32 mouse cellular contexts compared by ENCODE assay signal in genomic region chr12:21263256-21263655, GRCm38 (mm10). TPM values are rescaled to one million over a fixed set of nuclear protein-coding genes. Genes with fewer than 3 reads are reported as not detected.
A peak's percentile ranks its signal among the peaks of the same experiment; 100 is the strongest.
DNase-seq lines count a peak whose midpoint lies in the region; ATAC-seq and TF ChIP-seq lines count a peak whose summit lies in the region.
"Had no signal": no experiment of that assay in that cellular context is flagged by ENCODE, and none has a peak within 500 bp of the region (broad histone marks: within the 10 kb centered on the region; RNA-seq: fewer than 3 reads in every experiment).

No protein-coding gene starts in this region.

- no peak for ATAC-seq in embryonic facial prominence, embryonic 15.5 days (ENCODE audit: insufficient number of reproducible peaks, low FRiP score, low TSS enrichment, low read depth)
- ATAC-seq in heart, embryonic 13.5 days (ENCODE audit: extremely low read depth, insufficient number of reproducible peaks, low FRiP score, low TSS enrichment): no peak
- ATAC-seq: activated CD4-positive, CD25-positive, alpha-beta regulatory T cell, adult 4 months; forebrain, embryonic 13.5 days; intestine, embryonic 16.5 days; midbrain, embryonic 15.5 days had no signal

- H3K9me3 ChIP-seq in embryonic facial prominence, embryonic 15.5 days (replicated peaks): no peaks in the 10 kb centered on the region
- no peaks in the 10 kb centered on the region for H3K9me3 ChIP-seq in embryonic facial prominence, embryonic 10.5 days
- no peaks in the 10 kb centered on the region for H3K9me3 ChIP-seq in heart, embryonic 13.5 days
- H3K9me3 ChIP-seq: forebrain, embryonic 13.5 days; hindbrain, embryonic 13.5 days; limb, embryonic 10.5 days; limb, embryonic 15.5 days; liver, embryonic 13.5 days; midbrain, embryonic 15.5 days; neural tube, embryonic 15.5 days had no signal

- H3K4me3 ChIP-seq in embryonic facial prominence, embryonic 15.5 days (replicated peaks): no peak overlapping the region
- no peak overlapping the region for H3K4me3 ChIP-seq in embryonic facial prominence, embryonic 10.5 days
- H3K4me3 ChIP-seq in heart, embryonic 13.5 days: no peak overlapping the region
- no peak overlapping the region for H3K4me3 ChIP-seq in layer of hippocampus, adult 2 months
- H3K4me3 ChIP-seq: forebrain, embryonic 13.5 days; hindbrain, embryonic 13.5 days; limb, embryonic 10.5 days; limb, embryonic 15.5 days; liver, embryonic 13.5 days; midbrain, embryonic 15.5 days; neural tube, embryonic 15.5 days had no signal

- WGBS in embryonic facial prominence, embryonic 15.5 days: 91% methylated on average over 5 of the region's 5 CpGs
- WGBS in embryonic facial prominence, embryonic 10.5 days: 96% methylated on average over 5 of the region's 5 CpGs
- 85% methylated on average over 5 of the region's 5 CpGs for WGBS in heart, embryonic 13.5 days

- no peak overlapping the region for H3K9ac ChIP-seq in embryonic facial prominence, embryonic 15.5 days
- H3K9ac ChIP-seq in heart, embryonic 13.5 days: no peak overlapping the region
- H3K9ac ChIP-seq: forebrain, embryonic 13.5 days; hindbrain, embryonic 13.5 days; limb, embryonic 15.5 days; liver, embryonic 13.5 days; midbrain, embryonic 15.5 days; neural tube, embryonic 15.5 days had no signal

- H3K27me3 ChIP-seq in embryonic facial prominence, embryonic 15.5 days: no peaks in the 10 kb centered on the region
- H3K27me3 ChIP-seq in embryonic facial prominence, embryonic 10.5 days (replicated peaks; ENCODE audit: low read depth, poor library complexity, severe bottlenecking): no peaks in the 10 kb centered on the region
- no peaks in the 10 kb centered on the region for H3K27me3 ChIP-seq in heart, embryonic 13.5 days (replicated peaks)
- H3K27me3 ChIP-seq: CH12.LX; forebrain, embryonic 13.5 days; hindbrain, embryonic 13.5 days; limb, embryonic 15.5 days; liver, embryonic 13.5 days; midbrain, embryonic 15.5 days; neural tube, embryonic 15.5 days had no signal

- H3K27ac ChIP-seq in embryonic facial prominence, embryonic 15.5 days (replicated peaks): 0 out of 2 replicates have a peak overlapping the region, but pooled peaks have one; percentile 28
- no peak overlapping the region for H3K27ac ChIP-seq in embryonic facial prominence, embryonic 10.5 days (replicated peaks)
- H3K27ac ChIP-seq in heart, embryonic 13.5 days (replicated peaks): peak overlapping the region; percentile 83; the same call in 1 of the 2 replicates
- H3K27ac ChIP-seq in layer of hippocampus, adult 2 months: peak overlapping the region; percentile 74
- H3K27ac ChIP-seq: forebrain, embryonic 13.5 days; hindbrain, embryonic 13.5 days; limb, embryonic 10.5 days; liver, embryonic 13.5 days; midbrain, embryonic 15.5 days; neural tube, embryonic 15.5 days; stomach, postnatal 0 days had no signal

- peaks cover 44% of the 10 kb centered on the region for H3K36me3 ChIP-seq in embryonic facial prominence, embryonic 15.5 days
- H3K36me3 ChIP-seq in embryonic facial prominence, embryonic 10.5 days (replicated peaks): peaks cover 99% of the 10 kb centered on the region
- H3K36me3 ChIP-seq in heart, embryonic 13.5 days: peaks cover 81% of the 10 kb centered on the region

- intact Hi-C loops in heart, postnatal 36 days (cut with DNase I): loop anchor here (2.0 kb wide), 1 partner anchor 32 kb away; no protein-coding TSS in a partner anchor

- TF ChIP-seq CTCF in layer of hippocampus, adult 2 months (conservative IDR thresholded peaks at IDR 0.05): no peak

- no peak overlapping the region for H3K4me2 ChIP-seq in embryonic facial prominence, embryonic 15.5 days (replicated peaks)
- H3K4me2 ChIP-seq in heart, embryonic 13.5 days: no peak overlapping the region
- H3K4me2 ChIP-seq: forebrain, embryonic 13.5 days; hindbrain, embryonic 13.5 days; limb, embryonic 15.5 days; liver, embryonic 13.5 days; midbrain, embryonic 15.5 days; neural tube, embryonic 15.5 days had no signal

- H3K4me1 ChIP-seq in embryonic facial prominence, embryonic 15.5 days: no peaks in the 10 kb centered on the region
- no peaks in the 10 kb centered on the region for H3K4me1 ChIP-seq in embryonic facial prominence, embryonic 10.5 days
- peaks cover 7% of the 10 kb centered on the region for H3K4me1 ChIP-seq in heart, embryonic 13.5 days
- H3K4me1 ChIP-seq: forebrain, embryonic 13.5 days; hindbrain, embryonic 13.5 days; limb, embryonic 10.5 days; limb, embryonic 15.5 days; midbrain, embryonic 15.5 days; neural tube, embryonic 15.5 days had no signal

- DNase-seq in embryonic facial prominence, embryonic 10.5 days (ENCODE audit: low spot score): no peak
- DNase-seq in heart, postnatal 36 days: no peak
- peak; percentile 30 to 67 for DNase-seq in layer of hippocampus, adult 18-20 months (ENCODE audit: low spot score in 2 of 2)
- no peak for DNase-seq in layer of hippocampus, adult 9-10 months (ENCODE audit: low spot score)
- DNase-seq in layer of hippocampus, adult 2 months (ENCODE audit: low spot score in 2 of 2): peak; percentile 24 to 70
- no peak for DNase-seq in cerebellum, adult 18-20 months
- DNase-seq: adrenal gland, adult 8-10 months; cerebellum, adult 11 months; cerebellum, adult 9-11 months; gastrocnemius, postnatal 14 days; heart, postnatal 4 days; kidney, adult 9 months; kidney, postnatal 14 days; liver, embryonic 13.5 days; lung, adult 18-20 months; lung, postnatal 14 days; retina, postnatal 1 day; right cerebral cortex, postnatal 25 days; thymus, adult 18-20 months; thymus, postnatal 25 days had no signal

RNA-seq across cellular contexts. Expression of gene Cpsf3, which starts 21.9 kb away (rescaled TPM):
- 89.6 and 96.8 TPM in 2 replicates for polyA plus RNA-seq in embryonic facial prominence, embryonic 15.5 days (2015; fragmentation: Nextera tagmentation; extraction: Ambion mirVana)
- polyA plus RNA-seq in embryonic facial prominence, embryonic 10.5 days (2016; fragmentation: Nextera tagmentation; extraction: Ambion mirVana): 130 and 142 TPM in 2 replicates
- polyA plus RNA-seq in heart, embryonic 13.5 days (2015; fragmentation: Nextera tagmentation; extraction: Ambion mirVana): 64.6 and 68.4 TPM in 2 replicates
- total RNA-seq in heart, postnatal 36 days (2021): 10 to 100 TPM; 37.3 to 37.7 TPM
- total RNA-seq in layer of hippocampus, adult 18-20 months (2021): 10 to 100 TPM; 46.9 to 47.1 TPM
- 10 to 100 TPM; 51.0 to 55.8 TPM for total RNA-seq in layer of hippocampus, adult 2 months (2021)

RNA-seq across cellular contexts. Expression of gene Itgb1bp1, which starts 22.8 kb away (rescaled TPM):
- 52.6 and 54.2 TPM in 2 replicates for polyA plus RNA-seq in embryonic facial prominence, embryonic 15.5 days (2015; fragmentation: Nextera tagmentation; extraction: Ambion mirVana)
- 37.8 and 45.6 TPM in 2 replicates for polyA plus RNA-seq in embryonic facial prominence, embryonic 10.5 days (2016; fragmentation: Nextera tagmentation; extraction: Ambion mirVana)
- polyA plus RNA-seq in heart, embryonic 13.5 days (2015; fragmentation: Nextera tagmentation; extraction: Ambion mirVana): 33.4 and 37.7 TPM in 2 replicates
- total RNA-seq in heart, postnatal 36 days (2021): 10 to 100 TPM; 44.6 to 44.9 TPM
- 10 to 100 TPM; 40.7 to 43.4 TPM for total RNA-seq in layer of hippocampus, adult 18-20 months (2021)
- total RNA-seq in layer of hippocampus, adult 2 months (2021): 10 to 100 TPM; 38.4 to 40.8 TPM

RNA-seq across cellular contexts. Expression of gene Iah1, which starts 52.9 kb away (rescaled TPM):
- polyA plus RNA-seq in embryonic facial prominence, embryonic 15.5 days (2015; fragmentation: Nextera tagmentation; extraction: Ambion mirVana): 48.6 and 51.5 TPM in 2 replicates
- polyA plus RNA-seq in embryonic facial prominence, embryonic 10.5 days (2016; fragmentation: Nextera tagmentation; extraction: Ambion mirVana): 43.0 and 46.1 TPM in 2 replicates
- 37.3 and 46.6 TPM in 2 replicates for polyA plus RNA-seq in heart, embryonic 13.5 days (2015; fragmentation: Nextera tagmentation; extraction: Ambion mirVana)
- 10 to 100 TPM; 12.2 to 17.4 TPM for total RNA-seq in heart, postnatal 36 days (2021)
- total RNA-seq in layer of hippocampus, adult 18-20 months (2021): 10 to 100 TPM; 15.5 to 16.7 TPM
- total RNA-seq in layer of hippocampus, adult 2 months (2021): 10 to 100 TPM; 10.6 to 14.3 TPM

Comparison
In these comparisons a context has a peak if more than half of its experiments do, and no peak if none do; other contexts are left out.
1. DNase-seq: peak in layer of hippocampus, adult 18-20 months (2 of 2) and layer of hippocampus, adult 2 months (2 of 2); none in embryonic facial prominence, embryonic 10.5 days (single experiment), heart, postnatal 36 days (0 of 2), layer of hippocampus, adult 9-10 months (single experiment) and cerebellum, adult 18-20 months (0 of 2).